In genomic region chr10:18321861-18322260, GRCm38 (mm10) we compare ENCODE assay signal across 32 mouse cellular contexts. TPM values are rescaled to one million over a fixed set of nuclear protein-coding genes. Genes with fewer than 3 reads are reported as not detected.
"Had no signal": no experiment of that assay in that cellular context is flagged by ENCODE, and none has a peak within 500 bp of the region (broad histone marks: within the 10 kb centered on the region; RNA-seq: fewer than 3 reads in every experiment).

No protein-coding gene starts in this region.

- H3K9me3 ChIP-seq: limb, embryonic 10.5 days; limb, embryonic 12.5 days; limb, embryonic 13.5 days; limb, embryonic 15.5 days; liver, embryonic 12.5 days; liver, embryonic 13.5 days; liver, embryonic 15.5 days; lung, embryonic 15.5 days; megakaryocyte, embryonic 14.5 days; midbrain, embryonic 10.5 days; midbrain, embryonic 12.5 days; midbrain, embryonic 13.5 days; midbrain, embryonic 15.5 days; neural tube, embryonic 12.5 days had no signal

- H3K4me1 ChIP-seq: liver, embryonic 12.5 days; liver, embryonic 13.5 days; liver, embryonic 15.5 days had no signal

- H3K4me2 ChIP-seq: limb, embryonic 12.5 days; limb, embryonic 13.5 days; limb, embryonic 15.5 days; liver, embryonic 11.5 days; liver, embryonic 12.5 days; liver, embryonic 13.5 days; liver, embryonic 15.5 days; lung, embryonic 14.5 days; lung, embryonic 15.5 days; midbrain, embryonic 11.5 days; midbrain, embryonic 12.5 days; midbrain, embryonic 13.5 days; midbrain, embryonic 15.5 days; neural tube, embryonic 12.5 days had no signal

- H3K36me3 ChIP-seq: limb, embryonic 10.5 days; limb, embryonic 12.5 days; limb, embryonic 13.5 days; limb, embryonic 15.5 days; liver, embryonic 12.5 days; liver, embryonic 13.5 days; liver, embryonic 15.5 days; lung, embryonic 15.5 days; midbrain, embryonic 10.5 days; midbrain, embryonic 12.5 days; midbrain, embryonic 13.5 days; midbrain, embryonic 15.5 days; neural tube, embryonic 12.5 days had no signal

- H3K27ac ChIP-seq: limb, embryonic 10.5 days; limb, embryonic 12.5 days; limb, embryonic 13.5 days; limb, embryonic 15.5 days; liver, embryonic 12.5 days; liver, embryonic 13.5 days; liver, embryonic 14.5 days; liver, embryonic 15.5 days; lung, embryonic 15.5 days; macrophage; midbrain, embryonic 10.5 days; midbrain, embryonic 12.5 days; midbrain, embryonic 13.5 days; midbrain, embryonic 15.5 days; neural tube, embryonic 12.5 days had no signal

- H3K27me3 ChIP-seq: limb, embryonic 12.5 days; limb, embryonic 13.5 days; limb, embryonic 15.5 days; lung, embryonic 15.5 days; neural tube, embryonic 12.5 days had no signal

- ATAC-seq: liver, embryonic 12.5 days; liver, postnatal 0 days; lung, postnatal 0 days; midbrain, embryonic 13.5 days; midbrain, embryonic 15.5 days; midbrain, embryonic 16.5 days had no signal

- H3K9ac ChIP-seq: limb, embryonic 12.5 days; limb, embryonic 13.5 days; limb, embryonic 15.5 days; liver, embryonic 12.5 days; liver, embryonic 13.5 days; liver, embryonic 14.5 days; liver, embryonic 15.5 days; liver, postnatal 0 days; lung, embryonic 14.5 days; lung, embryonic 15.5 days; midbrain, embryonic 12.5 days; midbrain, embryonic 13.5 days; midbrain, embryonic 15.5 days; neural tube, embryonic 12.5 days had no signal

- DNase-seq: left cerebral cortex, postnatal 4 days; liver; liver, embryonic 13.5 days; liver, postnatal 0 days; lung, adult 18-20 months; lung, adult 2 months; lung, embryonic 14.5 days; lung, postnatal 10 days; lung, postnatal 14 days; lung, postnatal 36 days; lung, postnatal 4 days; midbrain, embryonic 14.5 days had no signal

- H3K4me3 ChIP-seq: limb, embryonic 10.5 days; limb, embryonic 12.5 days; limb, embryonic 13.5 days; limb, embryonic 15.5 days; liver, embryonic 12.5 days; liver, embryonic 13.5 days; liver, embryonic 15.5 days; lung, embryonic 15.5 days; megakaryocyte, embryonic 14.5 days; midbrain, embryonic 10.5 days; midbrain, embryonic 12.5 days; midbrain, embryonic 13.5 days; midbrain, embryonic 15.5 days; myocyte; neural tube, embryonic 12.5 days had no signal

RNA-seq across cellular contexts. Expression of gene Nhsl1, which starts 3.1 kb away (rescaled TPM):
- polyA plus RNA-seq: macrophage had no signal
